Mouse (Mus musculus): Measurements from ENCODE around the gene Zbtb42.

Gene Zbtb42

GRCm38 (mm10) chr12:112693185-112694126 lies 14.8 kb downstream of the Zbtb42 start:
- peak; percentile 86 to 87 for DNase-seq

GRCm38 (mm10) chr12:112694127-112694475 lies 15.5 kb downstream of the Zbtb42 start:
- DNase-seq = no peak

GRCm38 (mm10) chr12:112696806-112697425 lies 18.3 kb downstream of the Zbtb42 start:
- DNase-seq = no peak

- no peak for DNase-seq
These were observed 21.9 kb downstream of the Zbtb42 start for GRCm38 (mm10) chr12:112700522-112700921.

- DNase-seq = no peak
These were observed 24.0 kb downstream of the Zbtb42 start for GRCm38 (mm10) chr12:112702374-112703320.

GRCm38 (mm10) chr12:112706704-112707572 lies 28.3 kb downstream of the Zbtb42 start:
- peak; percentile 71 to 73 for DNase-seq

- no peak for DNase-seq
These were observed 28.9 kb downstream of the Zbtb42 start for GRCm38 (mm10) chr12:112707573-112707869.

GRCm38 (mm10) chr12:112713984-112714383 lies 35.4 kb downstream of the Zbtb42 start:
- no peak for DNase-seq

GRCm38 (mm10) chr12:112717140-112717539 lies 38.5 kb downstream of the Zbtb42 start:
- DNase-seq = no peak

- no peak for DNase-seq
These were observed 40.4 kb downstream of the Zbtb42 start for GRCm38 (mm10) chr12:112718995-112719394.

- no peak for DNase-seq
These were observed 41.6 kb downstream of the Zbtb42 start, which contains the start of gene Cep170b for GRCm38 (mm10) chr12:112720216-112720615. Cep170b (plus strand) TSS chr12:112720455.

- no peak for DNase-seq
These were observed 42.3 kb downstream of the Zbtb42 start for GRCm38 (mm10) chr12:112720890-112721423.

GRCm38 (mm10) chr12:112721424-112722239 lies 43.0 kb downstream of the Zbtb42 start:
- no peak for DNase-seq

GRCm38 (mm10) chr12:112722240-112723027 lies 43.8 kb downstream of the Zbtb42 start:
- DNase-seq = no peak

GRCm38 (mm10) chr12:112723028-112723330 lies 44.4 kb downstream of the Zbtb42 start:
- DNase-seq = no peak

- no peak for DNase-seq
These were observed 44.8 kb downstream of the Zbtb42 start for GRCm38 (mm10) chr12:112723445-112723844.

- peak in 1 of 2 experiments; percentile 39 for DNase-seq
These were observed 45.6 kb downstream of the Zbtb42 start for GRCm38 (mm10) chr12:112724077-112724805.

- DNase-seq = no peak
These were observed 49.2 kb downstream of the Zbtb42 start for GRCm38 (mm10) chr12:112727801-112728200.

GRCm38 (mm10) chr12:112730808-112731207 lies 52.2 kb downstream of the Zbtb42 start:
- DNase-seq = no peak

Data from thymus, adult 18-20 months (tissue).